Mouse (Mus musculus): ENCODE measurements around the gene Napepld.

The Napepld gene

DNA sequence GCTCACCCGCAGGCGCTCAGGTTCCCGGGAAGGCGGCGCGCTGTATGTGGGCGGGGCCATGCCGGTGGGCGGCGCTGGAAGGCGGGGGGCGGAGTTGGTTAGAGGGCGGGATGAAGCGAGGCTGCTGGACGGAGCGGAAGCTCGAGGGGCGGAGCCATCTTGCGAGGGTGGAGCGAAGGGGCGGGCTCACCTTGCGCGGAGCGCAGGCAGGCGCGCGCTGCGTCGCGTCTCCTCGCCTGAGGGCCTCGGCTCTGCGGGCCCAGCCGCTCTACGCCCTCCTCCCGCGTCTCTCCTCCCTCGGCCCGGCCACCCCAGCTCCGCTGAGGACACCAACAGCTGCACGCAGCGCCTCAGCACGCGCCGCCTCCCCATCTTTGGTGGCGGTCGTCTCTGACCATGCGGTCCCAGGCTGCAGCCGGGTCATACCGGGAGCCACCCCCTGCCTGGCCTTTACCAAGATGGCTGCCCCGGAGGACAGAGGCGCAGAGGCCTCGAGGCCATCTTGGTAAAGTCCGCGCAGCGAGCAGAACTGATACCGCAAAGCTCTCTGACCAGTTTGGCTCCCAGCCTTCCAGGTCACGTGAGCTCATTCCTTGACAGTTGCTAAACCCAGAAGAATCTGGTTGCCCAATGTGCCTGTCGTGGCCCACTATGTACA, at the start of gene Napepld:
TSS of gene Napepld (minus strand) at position 46 of the 658 bp plus-strand sequence.
- in situ Hi-C loops (cut with MboI; ENCODE audit: low sequenced_read_pairs): no loop called here

- in situ Hi-C loops (cut with MboI; ENCODE audit: low sequenced_read_pairs): no loop called here
Observed at GRCm38 (mm10) chr5:21745966-21746365, 44.8 kb upstream of the Napepld start.

DNA sequence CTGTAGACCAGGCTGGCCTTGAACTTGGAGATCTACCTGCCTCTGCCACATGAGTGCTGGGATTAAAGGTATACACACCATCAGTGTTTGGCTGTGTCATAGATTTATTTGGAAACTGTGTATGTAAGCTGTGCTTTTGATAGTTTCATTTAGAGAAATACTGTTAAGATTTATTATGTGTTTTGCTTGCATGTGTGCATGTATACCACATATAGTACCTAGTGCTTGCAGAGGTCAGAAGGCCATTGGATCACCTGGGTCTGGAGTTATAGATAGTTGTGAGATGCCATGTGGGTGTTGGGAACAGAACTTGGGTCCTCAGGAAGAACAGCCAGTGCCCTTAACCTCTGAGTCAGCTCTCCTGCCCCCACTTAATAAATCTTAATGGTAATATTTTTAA, 43.5 kb upstream of the Napepld start:
- in situ Hi-C loops (cut with MboI; ENCODE audit: low sequenced_read_pairs): no loop called here

GRCm38 (mm10) chr5:21743606-21744005, 42.4 kb upstream of the Napepld start:
- in situ Hi-C loops (cut with MboI; ENCODE audit: low sequenced_read_pairs): no loop called here

DNA sequence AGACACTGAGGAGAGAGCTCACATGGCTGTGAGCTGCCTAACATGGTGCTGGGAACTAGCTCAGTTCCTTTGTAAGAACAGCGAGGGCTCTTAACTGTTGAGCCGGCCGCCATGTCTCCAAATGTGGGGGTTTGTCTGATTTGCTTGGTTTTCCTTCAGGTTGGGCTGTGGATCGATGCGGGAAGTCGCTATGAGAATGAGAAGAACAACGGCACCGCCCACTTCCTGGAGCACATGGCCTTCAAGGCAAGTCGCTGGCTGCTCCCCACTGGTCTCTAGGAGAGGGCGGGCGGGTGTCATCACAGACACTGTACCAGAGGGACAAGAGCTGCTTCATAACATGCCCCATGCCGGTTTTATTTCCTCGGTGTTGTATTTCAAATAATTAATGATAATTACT, 38.7 kb upstream of the Napepld start:
- in situ Hi-C loops (cut with MboI; ENCODE audit: low sequenced_read_pairs): loop anchor here (5.0 kb wide), 1 partner anchor 88 kb away; no protein-coding TSS in a partner anchor

- in situ Hi-C loops (cut with MboI; ENCODE audit: low sequenced_read_pairs): loop anchor here (5.0 kb wide), 1 partner anchor 87 kb away; no protein-coding TSS in a partner anchor
Observed at GRCm38 (mm10) chr5:21739120-21739519, 37.9 kb upstream of the Napepld start.

- in situ Hi-C loops (cut with MboI; ENCODE audit: low sequenced_read_pairs): loop anchor here (5.0 kb wide), 1 partner anchor 85 kb away; no protein-coding TSS in a partner anchor
Observed at GRCm38 (mm10) chr5:21737620-21738019, 36.4 kb upstream of the Napepld start.

GRCm38 (mm10) chr5:21736956-21737585, 35.9 kb upstream of the Napepld start, which contains the start of gene Pmpcb:
Pmpcb (plus strand) TSS chr5:21737141.
- in situ Hi-C loops (cut with MboI; ENCODE audit: low sequenced_read_pairs): loop anchor here (5.0 kb wide), 1 partner anchor 85 kb away; no protein-coding TSS in a partner anchor

GRCm38 (mm10) chr5:21736046-21736445, 34.9 kb upstream of the Napepld start:
- in situ Hi-C loops (cut with MboI; ENCODE audit: low sequenced_read_pairs): loop anchor here (5.0 kb wide), 1 partner anchor 84 kb away; no protein-coding TSS in a partner anchor

- in situ Hi-C loops (cut with MboI; ENCODE audit: low sequenced_read_pairs): loop anchor here (5.0 kb wide), 1 partner anchor 83 kb away; no protein-coding TSS in a partner anchor
Observed at GRCm38 (mm10) chr5:21735584-21735983, 34.4 kb upstream of the Napepld start.

GRCm38 (mm10) chr5:21735100-21735499, 33.9 kb upstream of the Napepld start:
- in situ Hi-C loops (cut with MboI; ENCODE audit: low sequenced_read_pairs): loop anchor here (5.0 kb wide), 1 partner anchor 83 kb away; no protein-coding TSS in a partner anchor

DNA sequence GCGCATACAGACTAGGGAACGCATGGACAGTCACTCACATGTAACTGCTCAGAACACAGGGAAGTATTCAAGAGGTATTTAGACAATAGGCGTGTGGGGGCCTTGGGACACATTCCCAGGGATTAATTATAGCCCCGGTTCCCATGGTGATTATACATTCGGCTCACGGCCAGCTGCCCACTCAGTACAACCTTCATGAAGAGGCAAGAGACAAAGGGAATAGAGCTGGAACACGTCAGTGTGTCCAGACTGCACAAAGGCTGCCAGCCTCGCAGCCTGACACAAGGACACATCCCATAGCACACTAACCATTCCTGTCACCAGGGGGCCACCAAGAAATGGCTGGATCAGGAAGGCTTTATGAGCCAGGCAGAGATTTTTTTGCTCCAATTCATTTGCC, 31.7 kb upstream of the Napepld start:
- in situ Hi-C loops (cut with MboI; ENCODE audit: low sequenced_read_pairs): no loop called here

DNA sequence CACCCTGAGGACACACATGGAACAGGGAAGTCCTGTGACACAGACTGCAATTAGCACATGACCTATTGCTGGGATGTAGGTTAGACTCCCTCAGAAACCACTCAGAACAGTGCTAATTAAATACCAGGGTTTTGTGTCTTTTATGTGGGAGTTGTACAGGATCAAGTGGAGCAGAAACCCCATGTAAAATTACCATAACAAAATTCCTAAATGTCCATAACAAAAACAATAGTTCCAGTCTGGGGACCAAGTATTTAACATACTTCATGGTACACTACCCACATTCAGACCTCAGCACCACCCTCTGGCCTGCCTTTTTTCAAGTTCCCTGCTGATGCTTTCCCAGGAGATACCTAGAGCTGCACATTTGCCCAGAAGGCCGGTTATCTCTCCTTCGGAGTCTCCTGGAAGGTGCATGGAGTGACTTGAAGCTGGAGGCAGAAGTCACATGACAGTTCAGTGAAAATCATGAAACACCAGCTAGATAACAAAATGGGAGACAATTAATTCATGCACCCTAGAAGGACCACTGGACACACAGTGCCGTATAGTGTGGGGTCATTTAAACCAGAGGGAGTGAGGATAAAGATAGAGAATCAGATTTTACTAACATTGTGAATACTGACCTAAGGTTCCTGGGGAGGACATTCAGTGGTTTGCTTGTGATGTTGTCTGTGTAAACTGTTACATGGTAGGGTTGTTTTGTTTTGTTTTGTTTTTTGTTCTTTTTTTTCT, 31.1 kb upstream of the Napepld start:
- in situ Hi-C loops (cut with MboI; ENCODE audit: low sequenced_read_pairs): no loop called here

DNA sequence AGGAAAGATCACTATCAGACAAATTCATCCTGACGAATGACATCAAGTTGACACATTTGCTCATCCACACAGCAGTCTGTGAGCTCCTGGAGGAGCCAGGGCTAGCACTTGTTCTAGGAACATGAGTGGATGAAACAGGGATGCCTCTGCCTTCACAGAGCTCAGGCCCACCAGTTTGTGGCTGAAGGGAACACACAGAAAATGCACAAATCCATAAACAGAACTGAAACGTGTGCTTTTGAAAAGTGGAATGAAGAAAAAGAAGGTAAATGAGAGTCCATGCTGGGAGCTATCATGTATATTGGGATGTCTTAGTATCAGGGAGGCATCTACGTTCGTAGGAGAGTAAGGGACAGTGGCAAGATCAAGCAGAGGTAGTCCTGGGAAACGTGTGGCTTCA, 27.9 kb upstream of the Napepld start:
- in situ Hi-C loops (cut with MboI; ENCODE audit: low sequenced_read_pairs): no loop called here

- in situ Hi-C loops (cut with MboI; ENCODE audit: low sequenced_read_pairs): no loop called here
Observed at GRCm38 (mm10) chr5:21724872-21725271, 23.7 kb upstream of the Napepld start.

DNA sequence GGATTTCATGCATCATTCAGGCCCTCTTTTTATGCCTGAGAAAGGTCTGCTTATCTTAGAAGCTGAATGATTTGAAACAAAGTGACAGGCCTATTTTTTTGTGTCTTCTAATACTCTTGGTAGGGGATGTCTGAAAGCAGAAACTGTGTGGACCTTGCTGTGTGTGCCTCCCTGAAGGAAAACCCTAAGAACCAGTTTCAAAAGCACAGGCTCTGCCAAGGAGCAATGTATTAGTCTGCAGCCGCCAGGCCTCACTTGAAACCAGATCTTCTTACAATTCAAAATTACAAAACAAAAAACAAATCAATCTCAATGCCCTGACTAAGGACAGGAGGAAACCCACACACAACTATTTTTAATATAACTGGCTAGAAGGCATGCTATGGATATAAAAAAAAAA, 23.2 kb upstream of the Napepld start:
- in situ Hi-C loops (cut with MboI; ENCODE audit: low sequenced_read_pairs): no loop called here

DNA sequence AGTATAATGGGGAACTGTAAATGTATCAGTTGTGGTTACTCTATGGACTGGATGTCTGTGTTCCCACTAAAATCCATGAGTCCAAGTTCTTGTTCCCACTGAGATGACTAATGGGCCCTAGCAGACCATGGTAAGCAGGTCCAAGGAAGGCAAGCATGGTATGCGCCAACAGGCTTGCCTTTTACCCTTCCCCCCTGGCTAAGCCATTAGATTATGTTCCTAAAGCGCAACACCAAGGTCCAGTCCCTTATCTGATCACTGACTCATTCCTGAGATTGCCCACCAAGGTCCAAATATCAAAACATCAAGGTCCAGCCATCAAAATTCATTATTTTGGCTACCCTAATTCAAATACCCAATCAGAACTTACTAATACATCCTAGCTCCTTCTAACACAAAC, 18.0 kb upstream of the Napepld start:
- in situ Hi-C loops (cut with MboI; ENCODE audit: low sequenced_read_pairs): no loop called here

DNA sequence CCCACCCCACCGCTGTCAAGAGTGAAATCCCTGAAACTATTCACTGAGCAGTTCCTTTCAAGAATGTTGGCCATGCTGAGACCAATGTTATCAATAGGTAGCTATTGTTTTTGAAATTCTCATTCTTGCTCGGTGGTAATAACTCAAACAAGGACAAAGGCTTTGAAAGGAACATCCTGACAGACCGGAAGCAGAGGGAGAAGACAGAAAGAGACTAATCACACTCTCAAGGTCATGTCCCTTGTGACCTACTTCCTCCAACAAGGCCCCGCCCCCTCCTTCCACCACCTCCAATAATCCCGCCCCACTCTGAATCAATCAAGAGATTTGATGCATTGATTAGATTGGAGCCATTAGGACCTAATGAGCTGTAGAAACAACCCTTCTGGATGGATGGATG, 17.4 kb upstream of the Napepld start:
- in situ Hi-C loops (cut with MboI; ENCODE audit: low sequenced_read_pairs): no loop called here

GRCm38 (mm10) chr5:21717165-21717715, 16.0 kb upstream of the Napepld start:
- in situ Hi-C loops (cut with MboI; ENCODE audit: low sequenced_read_pairs): no loop called here

GRCm38 (mm10) chr5:21714447-21714846, 13.3 kb upstream of the Napepld start:
- in situ Hi-C loops (cut with MboI; ENCODE audit: low sequenced_read_pairs): no loop called here

DNA sequence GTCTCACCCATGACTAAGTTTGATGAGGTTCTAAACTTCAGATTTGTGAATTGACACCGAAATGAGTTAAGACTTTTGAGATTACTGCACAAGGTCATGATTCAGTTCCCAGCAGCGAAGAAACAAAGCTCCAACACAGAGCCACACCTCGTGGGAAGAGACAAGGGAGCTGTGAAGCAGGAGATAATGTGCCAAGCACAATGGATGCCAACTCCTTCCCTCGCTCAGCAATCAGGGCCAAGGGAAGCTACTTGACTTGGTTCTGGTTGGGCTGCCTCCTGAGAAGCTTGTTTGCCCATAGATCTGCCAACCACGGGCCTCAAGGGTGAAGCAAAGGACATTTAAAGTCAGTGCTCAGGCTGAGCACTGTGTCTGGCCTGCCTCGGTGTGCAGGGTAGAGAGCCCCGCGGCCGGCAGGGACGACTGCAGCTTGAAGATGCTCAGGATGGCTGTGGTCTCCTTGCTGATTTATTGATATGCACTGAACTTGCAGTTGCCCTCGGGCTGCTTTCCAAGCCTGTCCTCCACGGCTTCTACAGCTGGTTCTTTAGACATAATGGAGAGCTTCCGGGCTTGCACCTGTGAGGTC, 11.0 kb upstream of the Napepld start:
- in situ Hi-C loops (cut with MboI; ENCODE audit: low sequenced_read_pairs): no loop called here

Measured in CH12F3 (cell line).